Mouse (Mus musculus) adrenal gland, postnatal 25 days (tissue): ENCODE results near the gene Hoxa5. TPM values are rescaled to one million over a fixed set of nuclear protein-coding genes. Genes with fewer than 3 reads are reported as not detected.
A peak's percentile ranks its signal among the peaks of the same experiment; 100 is the strongest.

Experiments
- DNase-seq: peaks from one replicate; pipeline ENCODE4 v3.0.0; 2021; ENCODE audit warnings: mixed read lengths
- total RNA-seq: library from RNA; stranded (reverse); gene quantifications from 2 replicates; pipeline ENCODE4 v1.2.3, GENCODE M21; 2021

Gene Hoxa5
- total RNA-seq, 1 experiment from 2014 or later, result 12.8 TPM

GRCm38 (mm10) chr6:52226569-52227257, 22.3 kb upstream of the Hoxa5 start:
- DNase-seq, result peak; percentile 20

GRCm38 (mm10) chr6:52225612-52226568, 21.5 kb upstream of the Hoxa5 start:
- DNase-seq, result no peak

DNA sequence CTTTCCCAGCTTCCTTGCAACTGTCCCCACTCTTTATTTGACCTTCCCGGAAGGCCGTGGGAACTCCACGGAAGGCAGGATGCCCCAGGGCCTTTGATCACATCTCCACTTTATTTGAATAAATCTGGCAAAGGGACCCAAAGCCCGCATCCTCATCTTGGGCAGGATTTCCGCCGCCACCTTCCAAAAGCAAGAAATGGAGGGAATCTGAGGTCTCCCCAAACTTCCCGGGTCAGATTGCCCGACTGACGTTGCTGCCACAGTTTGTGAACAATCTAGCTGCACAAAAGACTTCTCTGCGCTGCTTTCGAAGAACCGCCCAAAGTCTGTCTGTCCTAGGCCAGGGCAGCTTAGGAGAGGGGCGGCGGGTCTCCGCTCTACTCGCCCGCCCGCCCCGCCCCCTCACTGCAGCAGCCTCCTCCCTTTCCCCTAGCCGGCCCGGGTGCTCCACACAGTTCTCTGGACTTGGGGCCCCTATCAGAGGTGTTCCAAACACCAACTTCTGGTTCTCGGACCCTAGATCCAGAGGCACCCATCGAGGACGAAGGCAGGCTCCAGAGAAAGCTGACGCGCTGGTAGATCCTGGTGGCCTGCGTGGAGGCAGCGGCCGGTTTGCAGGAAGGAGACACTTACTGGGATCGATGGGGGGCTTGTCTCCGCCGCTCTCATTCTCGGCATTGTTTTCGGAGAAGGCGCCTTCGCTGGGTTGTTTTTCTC, 20.7 kb upstream of the Hoxa5 start:
- no peak for DNase-seq

DNA sequence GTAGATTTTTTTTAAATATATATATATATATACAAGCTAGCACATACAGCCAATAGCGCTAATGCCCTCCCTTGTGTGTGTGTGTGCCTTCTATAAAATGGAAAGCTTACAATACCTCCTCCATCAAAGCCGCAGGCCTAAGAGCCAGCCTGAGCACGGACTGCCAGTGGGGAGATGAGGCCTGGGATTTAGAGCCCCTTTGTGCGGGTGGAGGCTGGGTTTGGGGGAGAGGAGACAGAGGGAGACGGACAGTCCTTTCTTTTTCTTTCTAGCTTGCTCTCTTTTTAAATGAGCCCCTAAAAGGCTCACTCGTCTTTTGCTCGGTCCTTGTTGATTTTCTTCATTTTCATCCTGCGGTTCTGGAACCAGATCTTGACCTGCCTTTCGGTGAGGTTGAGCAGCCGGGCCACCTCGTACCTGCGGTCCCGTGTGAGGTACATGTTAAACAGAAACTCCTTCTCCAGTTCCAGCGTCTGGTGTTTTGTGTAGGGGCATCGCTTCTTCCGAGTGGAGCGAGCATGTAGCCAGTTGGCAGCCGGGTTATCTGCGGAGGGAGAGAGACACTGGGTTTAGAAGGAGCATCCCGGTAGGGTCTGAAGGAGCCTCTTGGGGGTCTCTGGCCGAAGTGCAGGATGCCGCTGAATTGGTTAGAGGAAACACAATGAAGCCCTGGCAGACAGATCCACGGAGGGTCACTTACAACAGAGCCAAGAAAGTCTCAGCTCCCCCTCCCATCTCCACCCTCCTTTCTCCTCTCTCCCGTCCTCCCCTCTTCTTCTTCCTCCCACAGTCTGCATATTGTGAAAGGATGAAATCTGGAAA, 19.8 kb upstream of the Hoxa5 start:
- no peak for DNase-seq

DNA sequence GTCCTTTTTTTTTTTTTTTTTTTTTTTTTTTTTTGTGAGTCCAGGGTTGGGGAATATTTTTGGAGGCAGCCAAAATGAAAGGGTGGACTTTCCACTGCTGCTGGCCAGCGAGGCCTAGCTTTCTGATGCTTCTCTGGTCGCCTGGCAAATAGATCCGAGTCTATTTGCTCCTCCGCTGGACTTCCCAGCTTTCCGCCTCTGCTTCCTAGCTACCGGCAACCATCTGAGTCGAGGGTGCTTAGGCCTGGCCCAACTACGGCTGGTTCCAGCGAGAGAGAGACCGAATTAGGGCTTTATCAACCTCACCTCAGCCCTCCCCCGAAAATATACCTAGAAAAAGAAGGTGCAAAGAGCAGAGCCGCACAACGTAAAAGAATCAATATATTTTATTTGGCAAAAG, 18.3 kb upstream of the Hoxa5 start:
- DNase-seq, result no peak

DNA sequence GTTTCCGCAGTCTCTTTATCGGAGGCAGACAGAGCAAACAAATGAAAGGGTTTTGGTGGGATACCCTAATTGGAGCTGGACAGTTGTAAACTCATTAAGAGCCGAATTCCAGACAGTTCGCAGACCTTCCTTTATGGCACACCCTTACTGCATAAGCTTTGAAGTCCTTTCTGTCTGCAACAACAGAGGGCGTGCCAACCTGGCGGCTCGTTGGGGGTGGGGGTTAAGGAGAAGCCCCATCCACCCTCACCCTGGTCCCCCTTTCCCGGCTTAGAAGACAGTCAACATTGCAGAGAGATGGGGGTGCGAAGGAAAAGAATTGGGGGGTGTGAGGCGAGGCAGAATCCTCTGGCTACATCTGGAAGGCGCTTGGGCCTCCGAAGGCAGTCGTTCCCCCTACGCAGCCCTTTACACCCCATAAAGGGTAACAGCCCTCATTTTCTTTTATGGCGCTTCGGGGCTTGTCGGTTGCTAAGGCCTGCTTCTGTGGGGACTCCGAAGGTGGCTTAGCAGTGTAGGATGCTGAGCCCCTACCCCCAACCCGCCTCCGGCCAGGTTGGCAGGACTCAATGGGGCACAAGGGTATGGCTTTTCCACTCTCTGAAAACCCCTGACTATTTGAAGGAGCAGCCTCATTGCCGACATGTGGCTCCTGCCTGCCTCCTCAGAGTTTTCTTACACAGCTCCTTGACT, 17.8 kb upstream of the Hoxa5 start:
- DNase-seq, result no peak

DNA sequence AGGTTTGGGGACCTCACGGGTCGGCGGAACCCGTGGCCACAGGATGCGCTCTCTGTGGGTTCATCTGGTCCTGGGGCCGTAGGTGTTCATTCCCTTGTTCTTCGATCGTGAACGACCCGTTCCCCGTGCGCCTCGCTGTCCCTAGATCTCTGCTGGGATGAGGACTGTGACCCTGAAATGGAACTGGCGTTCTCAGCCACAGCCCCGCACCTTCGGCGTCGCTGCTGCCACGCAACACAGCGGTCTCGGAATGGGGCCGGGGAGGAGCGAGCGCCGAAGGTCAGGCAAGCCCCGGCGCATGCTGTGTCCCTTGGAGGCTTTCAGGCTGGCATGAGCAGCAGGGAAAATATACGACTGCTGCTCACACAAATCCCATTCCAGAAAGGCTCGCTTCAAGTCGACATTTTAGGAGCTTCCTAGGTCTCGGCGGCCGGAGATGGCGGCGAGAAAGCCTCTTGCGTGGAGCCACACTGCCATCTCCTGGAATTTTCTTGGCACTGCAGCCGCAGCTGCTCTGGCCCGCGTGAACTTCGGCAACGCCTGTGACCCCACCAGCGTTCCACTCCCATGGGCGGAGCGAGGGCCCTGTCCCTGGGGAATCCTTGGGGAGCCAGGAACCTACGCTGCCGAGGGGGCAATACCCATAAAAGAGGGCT, 17.1 kb upstream of the Hoxa5 start, which contains the start of gene Hoxa7:
Gene Hoxa7 (minus strand): TSS at position 518 of the 656 bp plus-strand sequence.
- DNase-seq, result peak; percentile 87

DNA sequence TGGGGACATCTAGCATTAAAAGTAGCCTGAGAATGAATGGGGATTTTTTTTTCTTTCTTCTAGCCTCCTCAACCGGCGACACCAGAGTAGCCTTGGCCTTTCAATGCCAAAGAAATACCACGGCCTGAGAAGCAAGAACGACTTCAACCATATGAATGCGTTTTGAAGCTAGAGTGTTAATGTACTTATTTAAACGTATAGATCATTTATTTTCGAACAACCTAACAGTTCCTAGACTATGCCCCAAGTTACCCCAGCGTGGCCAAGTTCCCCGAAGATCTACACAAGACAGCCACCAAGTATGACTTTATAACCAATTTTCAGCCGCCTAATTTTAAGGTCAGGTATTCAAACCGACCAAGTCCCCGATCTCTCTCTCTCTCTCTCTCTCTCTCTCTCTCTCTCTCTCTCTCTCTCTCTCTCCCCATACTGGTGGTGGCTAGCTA, 16.5 kb upstream of the Hoxa5 start:
- DNase-seq, result no peak

GRCm38 (mm10) chr6:52220003-52220864, 15.8 kb upstream of the Hoxa5 start:
- no peak for DNase-seq

GRCm38 (mm10) chr6:52219234-52219942, 15.0 kb upstream of the Hoxa5 start:
- no peak for DNase-seq

DNA sequence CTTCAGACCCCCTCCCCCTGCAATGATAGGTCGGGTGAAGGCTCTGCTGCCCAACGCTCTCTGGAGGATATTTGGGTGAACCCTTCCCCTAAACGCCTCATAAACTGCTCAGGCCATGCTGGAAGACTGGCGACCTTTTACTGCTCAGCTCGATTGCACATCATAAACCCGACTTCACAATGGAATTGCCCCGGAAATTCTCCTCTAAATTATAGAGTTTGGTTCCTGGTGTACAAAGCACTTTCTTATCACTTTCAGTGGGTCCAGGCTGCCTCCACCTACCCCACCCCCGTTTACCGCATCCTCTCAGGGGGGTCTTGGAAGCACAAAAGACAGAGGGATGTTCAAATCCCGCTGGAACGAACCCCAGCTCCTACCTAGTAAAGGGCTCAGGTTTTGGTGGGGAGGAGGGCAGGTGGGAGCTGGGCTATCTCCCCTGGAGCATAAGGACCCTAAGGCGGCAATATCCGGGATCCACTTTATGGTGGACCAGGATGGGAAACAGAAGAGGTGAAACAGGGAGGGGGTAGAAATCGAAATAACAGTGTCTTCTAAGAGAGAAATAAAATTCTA, 14.3 kb upstream of the Hoxa5 start:
- no peak for DNase-seq

DNA sequence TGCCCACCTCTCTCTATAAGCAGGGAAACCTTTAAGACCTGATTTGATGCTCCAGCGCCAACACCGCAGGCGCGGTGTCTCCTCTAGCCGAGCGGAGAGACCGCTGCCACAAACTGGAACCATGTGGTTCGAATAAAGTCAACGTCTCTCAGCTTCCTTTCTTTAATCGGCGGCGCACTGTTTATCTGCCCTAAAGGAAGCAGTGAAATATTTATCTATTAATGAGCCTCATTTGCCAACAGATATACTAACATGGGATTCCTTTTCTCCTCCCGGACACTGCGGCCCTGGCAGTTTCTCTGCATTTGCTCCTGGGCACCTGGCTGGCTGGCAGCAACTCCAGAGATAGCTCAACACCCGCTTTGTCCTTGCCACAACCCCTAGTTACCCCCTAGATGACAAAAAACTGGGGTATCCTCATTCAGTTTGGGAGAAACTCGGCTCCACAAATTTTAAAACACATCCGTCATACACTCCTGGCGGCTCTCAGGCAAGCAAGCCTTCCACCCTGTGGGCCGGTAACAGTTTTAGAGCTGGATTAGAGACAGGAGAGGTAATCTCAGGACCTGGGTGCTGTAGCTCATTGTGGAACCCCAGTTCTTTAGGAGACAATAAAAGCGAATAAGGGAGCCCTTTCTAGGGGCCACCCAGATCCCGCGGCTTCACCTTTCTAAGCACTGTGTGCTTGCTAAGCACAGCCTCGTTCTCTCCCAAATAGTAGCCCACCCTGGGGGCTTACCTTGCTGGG, 13.7 kb upstream of the Hoxa5 start:
- DNase-seq, result no peak

DNA sequence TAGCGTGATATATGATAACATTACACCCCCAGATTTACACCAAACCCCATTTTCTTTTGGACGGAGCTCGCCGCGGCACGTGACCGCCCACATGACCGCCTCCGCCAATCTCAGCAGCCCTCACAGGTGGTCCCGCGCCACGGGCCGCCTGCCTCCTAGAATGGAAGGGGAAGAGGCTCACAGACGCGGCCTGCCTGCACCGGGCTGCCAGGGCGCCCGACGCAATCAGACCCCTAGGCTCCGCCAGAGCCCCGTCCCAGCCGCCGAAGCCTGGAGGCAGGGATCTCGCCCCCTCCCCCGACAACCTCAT, 13.0 kb upstream of the Hoxa5 start:
- peak; percentile 87 for DNase-seq

DNA sequence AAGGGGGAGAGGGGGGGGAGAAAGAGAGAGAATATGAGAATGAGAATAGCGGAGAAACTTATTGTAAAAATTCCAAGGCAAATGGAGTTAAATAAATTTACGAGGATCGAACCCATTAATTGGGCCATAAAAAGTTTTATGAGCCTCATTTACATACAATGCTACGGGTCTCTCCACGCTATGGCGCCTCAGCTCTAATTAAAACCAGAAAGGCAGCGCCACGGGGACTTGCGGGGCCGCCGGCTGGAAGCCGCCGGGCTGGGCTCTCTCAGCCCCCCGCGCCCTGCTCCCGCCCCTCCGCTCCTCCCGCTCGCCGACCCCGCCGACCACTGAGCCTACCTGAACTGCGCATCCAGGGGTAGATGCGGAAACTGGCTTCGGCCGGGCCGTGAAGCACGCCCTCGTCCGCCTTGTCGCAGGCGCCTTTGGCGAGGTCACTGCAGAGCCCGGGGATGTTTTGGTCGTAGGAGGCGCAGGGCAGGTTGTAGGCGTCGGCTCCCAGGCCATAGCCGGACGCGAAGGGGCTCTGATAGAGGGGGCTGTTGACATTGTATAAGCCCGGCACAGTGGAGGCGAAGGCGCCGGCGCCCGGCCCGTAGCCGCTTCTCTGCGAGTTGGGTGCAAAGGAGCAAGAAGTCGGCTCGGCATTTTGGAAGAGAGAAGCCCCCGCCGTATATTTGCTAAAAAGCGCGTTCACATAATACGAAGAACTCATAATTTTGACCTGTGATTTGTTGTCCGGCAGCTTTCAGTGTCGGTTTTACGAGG, 12.5 kb upstream of the Hoxa5 start:
- peak; percentile 48 for DNase-seq

- peak; percentile 32 for DNase-seq
Observed at GRCm38 (mm10) chr6:52215771-52216535, 11.6 kb upstream of the Hoxa5 start.

DNA sequence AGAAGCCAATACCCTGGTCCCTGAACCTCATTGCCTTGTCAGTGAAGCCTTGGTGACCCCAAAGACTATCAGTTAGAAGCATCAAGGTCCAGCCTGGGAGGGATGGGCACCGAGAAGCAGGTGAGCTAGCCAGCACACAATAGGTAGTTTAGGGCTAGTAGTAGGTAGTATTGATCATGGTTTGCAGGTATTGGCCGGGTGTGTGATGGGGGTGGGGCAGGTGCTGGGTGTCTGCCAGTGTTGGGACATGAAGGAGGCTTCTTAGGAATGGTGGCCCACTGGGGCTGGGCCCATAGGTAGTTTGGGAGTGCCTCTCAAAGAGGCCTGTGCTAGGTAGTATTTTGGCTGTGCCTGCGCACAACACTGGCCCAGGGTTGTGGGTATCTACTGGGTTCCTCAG, 10.7 kb upstream of the Hoxa5 start:
- DNase-seq, result no peak
